Mouse (Mus musculus) neural tube, embryonic 11.5 days (tissue): ENCODE results near the gene Tmigd3. TPM values are rescaled to one million over a fixed set of nuclear protein-coding genes. Genes with fewer than 3 reads are reported as not detected.

Experiments
- ATAC-seq: fragments of 200-750 bp; cut with Nextera tagmentation; 2 replicates; pipeline ENCODE4 v1.8.0; 2017; ENCODE audit warnings: moderate number of reproducible peaks, mild to moderate bottlenecking, moderate TSS enrichment, moderate library complexity; ENCODE audit not compliant: insufficient read depth, low FRiP score, low TSS enrichment
- DNase-seq: peaks from one replicate; pipeline ENCODE4 v3.0.0-alpha.2; 2015; ENCODE audit warnings: low spot score
- H3K27ac ChIP-seq: fragments of 300-500 bp; sonication (generic); 2 replicates; pipeline ENCODE4 v1.5.1; 2014; ENCODE audit warnings: low read depth, mild to moderate bottlenecking, low read length
- H3K27me3 ChIP-seq: fragments of 300-500 bp; sonication (generic); 2 replicates; pipeline ENCODE4 v1.6.1; 2014; ENCODE audit warnings: mild to moderate bottlenecking, low read length, mixed read lengths; ENCODE audit not compliant: control insufficient read depth, insufficient read depth
- H3K36me3 ChIP-seq: fragments of 300-500 bp; sonication (generic); 2 replicates; pipeline ENCODE4 v1.6.1; 2014; ENCODE audit warnings: mild to moderate bottlenecking, low read length, moderate library complexity, mixed read lengths; ENCODE audit not compliant: control insufficient read depth, insufficient read depth
- H3K4me1 ChIP-seq: fragments of 300-500 bp; sonication (generic); 2 replicates; pipeline ENCODE4 v1.6.1; 2014; ENCODE audit warnings: low read length, mixed read lengths; ENCODE audit not compliant: control insufficient read depth, insufficient read depth
- H3K4me2 ChIP-seq: fragments of 300-500 bp; sonication (generic); 2 replicates; pipeline ENCODE4 v1.6.1; 2014; ENCODE audit warnings: low read depth, mild to moderate bottlenecking, moderate library complexity
- H3K4me3 ChIP-seq: fragments of 300-500 bp; sonication (generic); 2 replicates; pipeline ENCODE4 v1.5.1; 2014; ENCODE audit warnings: low read depth, low read length
- H3K9ac ChIP-seq: fragments of 300-500 bp; sonication (generic); 2 replicates; pipeline ENCODE4 v1.6.1; 2014; ENCODE audit warnings: mild to moderate bottlenecking, low read length
- H3K9me3 ChIP-seq: fragments of 300-500 bp; sonication (generic); 2 replicates; pipeline ENCODE4 v1.6.1; 2016; ENCODE audit warnings: low read length; ENCODE audit not compliant: control insufficient read depth
- WGBS: fragments of 180-500 bp; shearing (Covaris S2); extraction: QIAGEN DNeasy Blood & Tissue Kit; methylation state at CpG from one replicate; pipeline ENCODE4 v1.1.7; 2014; 5-methylcytosine and 5-hydroxymethylcytosine counted together
- polyA plus RNA-seq: library from polyadenylated mRNA; unstranded; fragments of >200 nt; fragmentation: Nextera tagmentation; extraction: Ambion mirVana; gene quantifications from 2 replicates; pipeline ENCODE4 v1.2.1, GENCODE M21; 2014

Tmigd3 gene
- polyA plus RNA-seq, 1 experiment from 2014 or later = not detected

DNA sequence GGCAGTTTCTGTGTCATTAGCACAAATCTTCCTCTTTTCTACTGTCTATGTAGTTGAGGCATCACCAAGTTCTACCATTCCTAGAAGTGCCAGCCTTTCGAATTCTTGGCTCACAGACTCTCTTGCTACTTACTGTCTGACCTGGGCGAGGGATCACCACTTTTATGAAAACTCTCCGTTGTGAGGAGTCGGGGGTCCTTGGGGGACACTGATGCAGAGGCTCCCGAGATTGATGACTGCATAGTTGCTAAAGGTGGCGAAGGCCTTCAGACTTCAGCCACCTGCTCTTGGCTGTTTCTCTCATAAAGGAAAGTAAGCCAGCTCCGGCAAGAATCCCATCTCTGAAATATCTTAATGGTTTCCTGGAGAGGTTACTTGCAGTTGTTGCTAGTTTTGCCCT lies 11.4 kb downstream of the Tmigd3 start:
- Histone ChIP-seq H3K4me1 (no peaks in the 10 kb centered on the region), H3K27ac (no peak overlapping the region), H3K4me3 (no peak overlapping the region), H3K27me3 (no peaks in the 10 kb centered on the region), H3K36me3 (no peaks in the 10 kb centered on the region), H3K9ac (no peak overlapping the region), H3K4me2 (no peak overlapping the region), H3K9me3 (no peaks in the 10 kb centered on the region)
- ATAC-seq (no peak), DNase-seq (no peak)
- 88% methylated on average over 7 of the region's 7 CpGs for WGBS

DNA sequence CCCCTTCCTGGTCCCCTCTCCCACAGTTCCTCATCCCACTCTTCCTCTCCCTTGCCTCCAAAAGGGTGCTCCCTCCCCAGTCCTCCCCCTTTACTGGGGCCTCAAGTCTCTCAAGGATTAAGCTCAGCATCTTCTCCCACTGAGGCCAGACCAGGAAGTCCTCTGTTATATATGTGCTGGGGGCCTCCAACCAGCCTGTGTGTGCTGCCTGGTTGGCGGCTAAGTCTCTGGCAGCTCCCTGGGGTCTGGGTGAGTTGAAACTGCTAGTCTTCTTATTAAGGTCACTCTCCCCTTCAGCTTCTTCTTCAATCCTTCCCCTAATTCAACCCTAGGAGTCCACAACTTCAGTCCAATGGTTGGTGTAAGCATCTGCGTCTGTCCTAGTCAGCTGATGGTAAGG lies 12.4 kb downstream of the Tmigd3 start:
- no peak overlapping the region for H3K9ac ChIP-seq
- no peaks in the 10 kb centered on the region for H3K36me3 ChIP-seq
- DNase-seq = no peak
- no peak overlapping the region for H3K4me2 ChIP-seq
- 93% methylated on average over 2 of the region's 2 CpGs for WGBS
- H3K4me1 ChIP-seq = no peaks in the 10 kb centered on the region
- no peaks in the 10 kb centered on the region for H3K9me3 ChIP-seq
- H3K27me3 ChIP-seq = no peaks in the 10 kb centered on the region
- no peak overlapping the region for H3K4me3 ChIP-seq
- ATAC-seq = no peak
- no peak overlapping the region for H3K27ac ChIP-seq

DNA sequence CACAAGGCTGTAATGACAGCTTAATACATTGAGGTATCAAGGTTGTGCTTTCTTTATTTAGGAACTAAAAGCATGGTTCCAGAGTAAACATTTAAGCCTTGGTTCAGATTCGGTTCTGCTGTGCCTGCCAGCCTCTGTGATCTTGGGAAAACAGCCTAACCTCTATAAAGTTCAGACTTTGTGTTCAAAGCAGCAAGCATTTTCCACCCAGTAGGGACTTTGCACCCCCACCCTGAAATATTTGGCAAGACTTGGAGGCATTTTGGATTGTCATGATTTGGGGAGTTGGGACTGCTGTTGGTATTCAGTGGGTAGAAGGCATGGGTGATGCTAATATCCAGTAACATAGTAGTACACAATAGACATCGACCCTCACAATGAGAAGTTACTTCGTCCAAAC lies 18.3 kb downstream of the Tmigd3 start:
- no peak overlapping the region for H3K9ac ChIP-seq
- no peak for DNase-seq
- WGBS = 79% methylated on average over 3 of the region's 3 CpGs

DNA sequence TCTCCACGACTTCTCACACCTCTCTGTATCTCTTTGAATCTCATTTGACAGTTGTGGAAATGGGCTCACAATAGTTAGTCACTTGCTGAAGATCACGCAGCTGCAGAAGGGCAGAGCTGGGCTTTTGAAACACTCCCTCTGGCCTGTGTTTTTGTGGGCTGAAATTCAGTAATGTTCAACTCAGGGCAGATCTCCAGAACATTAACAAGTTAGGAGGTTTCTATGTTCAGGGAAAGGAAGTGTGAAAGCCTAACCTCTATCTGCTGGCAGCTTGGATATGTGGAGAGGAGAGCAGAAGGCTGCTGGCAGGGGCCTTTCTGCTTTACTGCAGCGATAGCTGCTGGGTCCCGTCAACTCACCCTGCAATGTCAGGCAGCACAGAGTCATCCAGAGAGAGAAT lies 19.5 kb downstream of the Tmigd3 start:
- ATAC-seq (no peak), DNase-seq (no peak)
- Histone ChIP-seq H3K27ac (no peak overlapping the region), H3K36me3 (no peaks in the 10 kb centered on the region), H3K27me3 (no peaks in the 10 kb centered on the region), H3K4me3 (no peak overlapping the region), H3K9ac (no peak overlapping the region), H3K4me1 (no peaks in the 10 kb centered on the region), H3K4me2 (no peak overlapping the region), H3K9me3 (no peaks in the 10 kb centered on the region)
- WGBS = 79% methylated on average over 4 of the region's 4 CpGs

More for the DNA sequence above, 18.3 kb downstream of the Tmigd3 start:
- H3K4me3 ChIP-seq = no peak overlapping the region
- H3K4me1 ChIP-seq = no peaks in the 10 kb centered on the region
- H3K27me3 ChIP-seq = no peaks in the 10 kb centered on the region
- no peaks in the 10 kb centered on the region for H3K36me3 ChIP-seq
- H3K27ac ChIP-seq = no peak overlapping the region
- H3K4me2 ChIP-seq = no peak overlapping the region
- ATAC-seq = no peak
- no peaks in the 10 kb centered on the region for H3K9me3 ChIP-seq

DNA sequence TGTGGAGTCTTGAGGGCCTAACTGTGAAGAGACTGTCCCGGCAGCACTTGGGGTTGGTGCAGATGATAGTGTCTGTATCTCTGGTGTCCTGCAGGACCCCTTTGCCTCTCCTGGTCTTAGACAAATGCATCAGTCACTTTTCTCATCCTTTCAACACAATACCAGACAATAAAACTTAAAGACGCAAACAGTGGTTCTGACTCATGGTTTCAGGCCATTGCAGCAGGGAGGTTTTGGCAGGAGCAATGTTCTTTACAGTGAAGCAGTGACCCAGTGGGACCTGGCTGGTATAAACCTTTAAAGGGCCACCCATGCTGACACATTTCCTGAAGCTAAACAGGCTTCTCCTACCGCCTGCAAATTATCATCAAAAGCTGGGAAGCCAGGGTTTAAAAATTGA lies 20.4 kb downstream of the Tmigd3 start:
- Histone ChIP-seq H3K4me2 (no peak overlapping the region), H3K9me3 (no peaks in the 10 kb centered on the region), H3K4me1 (no peaks in the 10 kb centered on the region), H3K27ac (no peak overlapping the region), H3K4me3 (no peak overlapping the region), H3K9ac (no peak overlapping the region), H3K27me3 (no peaks in the 10 kb centered on the region), H3K36me3 (no peaks in the 10 kb centered on the region)
- ATAC-seq = no peak
- DNase-seq = no peak
- WGBS = 82% methylated on average over 3 of the region's 3 CpGs

DNA sequence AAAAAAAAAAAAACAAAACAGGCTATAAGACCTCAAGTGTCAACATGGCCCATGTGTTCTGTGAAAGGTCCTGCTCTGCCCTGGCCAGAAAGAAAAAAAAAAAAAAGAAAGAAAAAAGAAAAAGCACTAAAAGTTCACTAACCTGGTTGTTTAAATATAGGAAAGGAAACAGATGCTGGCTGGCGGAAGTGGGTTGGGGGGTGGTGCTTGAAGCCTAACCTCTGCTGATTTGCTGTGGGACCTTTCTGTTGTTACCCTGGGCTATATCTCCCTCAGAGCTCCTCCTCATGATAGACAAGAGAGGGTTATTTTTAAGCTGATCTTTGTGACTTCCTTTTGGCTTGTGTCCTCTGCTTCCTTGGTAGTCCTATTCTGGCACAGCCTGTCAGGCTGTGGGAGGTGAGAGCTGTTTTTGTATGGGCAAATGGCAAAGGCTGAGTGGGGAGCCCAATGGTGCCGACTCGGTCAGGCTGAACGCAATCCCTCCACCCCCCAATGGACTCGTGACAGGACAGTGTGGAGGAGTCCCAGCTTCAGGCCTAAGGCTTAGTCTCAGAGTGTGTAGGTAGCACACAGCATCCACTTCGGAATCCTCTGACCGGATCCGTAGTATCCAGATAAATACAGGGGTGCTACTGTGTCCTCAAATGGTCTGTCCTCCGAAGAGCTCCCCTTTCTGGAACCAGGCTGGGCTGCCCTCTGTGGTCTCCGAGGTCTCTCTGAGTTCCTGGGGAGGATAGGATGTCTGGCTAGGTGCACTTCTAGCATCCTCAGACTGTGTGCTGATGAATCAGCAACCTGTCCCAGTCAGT lies 21.3 kb downstream of the Tmigd3 start:
- Histone ChIP-seq H3K9ac (no peak overlapping the region), H3K27me3 (no peaks in the 10 kb centered on the region), H3K36me3 (no peaks in the 10 kb centered on the region), H3K4me3 (no peak overlapping the region), H3K4me2 (no peak overlapping the region), H3K9me3 (no peaks in the 10 kb centered on the region), H3K4me1 (no peaks in the 10 kb centered on the region), H3K27ac (no peak overlapping the region)
- ATAC-seq (no peak), DNase-seq (no peak)
- 81% methylated on average over 10 of the region's 10 CpGs for WGBS

DNA sequence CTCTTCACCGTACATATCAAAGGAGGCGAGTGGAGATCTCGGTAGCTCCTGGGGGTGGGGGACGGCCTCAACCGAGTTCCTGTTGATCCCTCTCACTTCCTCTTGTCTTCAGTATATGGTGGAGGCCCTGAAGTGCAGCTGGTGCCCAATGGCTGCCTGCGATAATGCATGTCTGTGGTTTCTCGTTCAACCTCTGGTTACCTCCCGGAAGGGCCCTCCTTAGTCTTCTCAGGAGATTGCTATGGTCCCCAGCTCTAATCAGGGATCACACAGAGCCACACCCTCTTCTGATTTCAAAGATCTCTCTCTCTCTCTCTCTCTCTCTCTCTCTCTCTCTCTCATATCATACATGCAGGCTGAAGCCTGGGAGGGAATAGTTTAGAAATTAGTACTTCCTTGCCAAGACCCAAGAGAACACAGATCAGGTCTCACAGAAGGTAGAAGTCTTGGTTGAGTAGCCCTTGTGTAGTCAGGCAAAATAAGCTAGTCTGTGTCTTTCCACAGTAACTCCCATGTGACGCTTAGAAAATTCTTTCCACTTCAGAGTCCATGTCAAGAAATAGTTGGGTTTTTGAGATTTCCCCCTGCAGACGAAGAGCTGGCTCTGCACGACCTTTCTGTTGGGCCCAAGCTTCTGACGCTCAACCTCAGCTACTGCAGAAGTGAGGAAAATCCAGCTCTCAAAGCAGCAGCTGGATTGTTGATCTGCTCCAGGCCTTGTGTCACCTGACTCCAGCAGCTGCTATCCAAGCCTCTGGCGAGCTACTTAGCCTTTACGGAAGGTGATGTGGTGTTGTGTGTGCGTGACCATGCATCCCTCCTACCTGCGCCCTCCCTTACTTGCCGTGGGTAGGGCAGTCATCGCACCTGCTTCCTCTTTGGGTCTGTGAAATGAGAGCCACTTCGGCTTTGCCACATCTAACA lies 22.1 kb downstream of the Tmigd3 start:
- no peak for DNase-seq
- ATAC-seq = no peak
- Histone ChIP-seq H3K9me3 (no peaks in the 10 kb centered on the region), H3K36me3 (no peaks in the 10 kb centered on the region), H3K4me2 (no peak overlapping the region), H3K4me1 (no peaks in the 10 kb centered on the region), H3K27me3 (no peaks in the 10 kb centered on the region), H3K4me3 (no peak overlapping the region), H3K27ac (no peak overlapping the region), H3K9ac (no peak overlapping the region)
- 89% methylated on average over 19 of the region's 19 CpGs for WGBS

DNA sequence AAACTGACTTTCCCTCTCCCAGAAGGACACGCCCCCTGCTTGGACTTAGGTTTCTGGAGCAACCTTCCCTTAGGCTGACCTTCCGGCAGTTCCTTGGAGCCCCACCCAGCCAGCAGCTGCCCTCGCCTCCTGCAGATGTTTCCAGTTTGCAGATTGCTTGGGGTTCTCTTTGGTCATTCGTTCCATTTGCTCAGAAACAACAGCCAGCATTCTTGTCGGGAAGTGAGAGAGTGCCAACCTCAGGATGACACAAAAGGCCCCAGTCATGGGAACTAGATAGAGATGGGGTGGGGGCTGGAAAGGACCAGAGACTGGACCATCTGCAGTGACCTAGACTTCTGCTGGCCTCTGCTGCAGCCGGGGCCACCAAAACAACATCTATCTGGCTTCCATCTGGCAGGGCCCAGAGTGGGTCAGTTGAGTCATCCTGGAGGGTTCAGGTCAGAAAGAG lies 23.3 kb downstream of the Tmigd3 start:
- ATAC-seq (no peak), DNase-seq (no peak)
- H3K4me2 ChIP-seq = no peak overlapping the region
- no peaks in the 10 kb centered on the region for H3K27me3 ChIP-seq
- no peak overlapping the region for H3K4me3 ChIP-seq
- no peaks in the 10 kb centered on the region for H3K36me3 ChIP-seq
- WGBS = 58% methylated on average over 6 of the region's 6 CpGs
- no peak overlapping the region for H3K9ac ChIP-seq
- H3K4me1 ChIP-seq = no peaks in the 10 kb centered on the region
- no peak overlapping the region for H3K27ac ChIP-seq
- no peaks in the 10 kb centered on the region for H3K9me3 ChIP-seq
